Mouse (Mus musculus) E14TG2a.4 (cell line): ENCODE data around the gene Ppp1r14d.

Experiments used
- CTCF ChIP-seq: conservative IDR thresholded peaks from 2 replicates; pipeline ENCODE4 v1.5.1; 2014; ENCODE audit warnings: low read length
- NANOG ChIP-seq: IDR thresholded peaks from 2 replicates; pipeline ENCODE4 v1.6.1; 2014; ENCODE audit warnings: borderline replicate concordance, low read length, mixed read lengths
- POU5F1 ChIP-seq: IDR thresholded peaks from 2 replicates; pipeline ENCODE4 v1.6.1; 2014; ENCODE audit warnings: low read length, borderline replicate concordance

GRCm38 (mm10) chr2:119236682-119237209 is 7.0 kb upstream of the Ppp1r14d start:
- TF ChIP-seq CTCF (no peak), NANOG (peak; percentile 18; the same call in 1 of the 2 replicates), POU5F1 (no peak)
